Mouse (Mus musculus) right cerebral cortex, adult 2 months (tissue): Measurements from ENCODE around the gene Aar2.
"Not testable (repeated sequence)": the region's sequence is repeated elsewhere in the genome, so short reads cannot be mapped to it uniquely, and the experiment has no call there.

Experiments used
- DNase-seq, 2 experiments: peaks; one replicate each; pipeline ENCODE4 v3.0.0; 2021 to 2022; ENCODE audit warnings: low spot score in 2 of 2

Gene Aar2

GRCm38 (mm10) chr2:156547123-156547891 lies at the start of gene Aar2:
Aar2 (plus strand) TSS chr2:156547584.
- DNase-seq, result peak; percentile 76 to 87

- peak; percentile 70 to 78 for DNase-seq
These were observed 49.5 kb upstream of the Aar2 start for GRCm38 (mm10) chr2:156497915-156498314.

- no peak for DNase-seq
These were observed 46.4 kb upstream of the Aar2 start for GRCm38 (mm10) chr2:156501025-156501424.

- no peak for DNase-seq
These were observed 41.9 kb upstream of the Aar2 start for GRCm38 (mm10) chr2:156505533-156505932.

- DNase-seq, result no peak
These were observed 35.4 kb upstream of the Aar2 start for GRCm38 (mm10) chr2:156512028-156512427.

- no peak for DNase-seq
These were observed 34.8 kb upstream of the Aar2 start for GRCm38 (mm10) chr2:156512561-156512960.

GRCm38 (mm10) chr2:156515102-156515501 lies 32.3 kb upstream of the Aar2 start:
- DNase-seq, result peak in 1 of 2 experiments; percentile 26

- DNase-seq, result peak; percentile 87 to 92
These were observed 31.7 kb upstream of the Aar2 start for GRCm38 (mm10) chr2:156515565-156516185.

- not testable (repeated sequence) for DNase-seq
These were observed 30.7 kb upstream of the Aar2 start for GRCm38 (mm10) chr2:156516678-156517077.

- peak; percentile 57 to 58 for DNase-seq
These were observed 29.1 kb upstream of the Aar2 start for GRCm38 (mm10) chr2:156518306-156518705.

- DNase-seq, result no peak
These were observed 27.8 kb upstream of the Aar2 start for GRCm38 (mm10) chr2:156519584-156519983.

GRCm38 (mm10) chr2:156522994-156523393 lies 24.4 kb upstream of the Aar2 start:
- no peak for DNase-seq

- DNase-seq, result no peak
These were observed 23.3 kb upstream of the Aar2 start for GRCm38 (mm10) chr2:156524078-156524477.

GRCm38 (mm10) chr2:156529726-156530125 lies 17.7 kb upstream of the Aar2 start:
- no peak for DNase-seq

- DNase-seq, result no peak
These were observed 14.2 kb upstream of the Aar2 start for GRCm38 (mm10) chr2:156533160-156533559.

- DNase-seq, result no peak
These were observed 8.4 kb upstream of the Aar2 start for GRCm38 (mm10) chr2:156538817-156539555.

- no peak for DNase-seq
These were observed 6.4 kb upstream of the Aar2 start for GRCm38 (mm10) chr2:156540991-156541390.

- DNase-seq, result no peak
These were observed 5.0 kb upstream of the Aar2 start for GRCm38 (mm10) chr2:156542410-156542809.

GRCm38 (mm10) chr2:156543804-156544203 lies 3.6 kb upstream of the Aar2 start:
- no peak for DNase-seq

- DNase-seq, result no peak
These were observed 5.0 kb downstream of the Aar2 start for GRCm38 (mm10) chr2:156552421-156552820.

GRCm38 (mm10) chr2:156561808-156562207 lies 14.4 kb downstream of the Aar2 start:
- no peak for DNase-seq

GRCm38 (mm10) chr2:156563557-156563956 lies 16.2 kb downstream of the Aar2 start:
- peak in 1 of 2 experiments; percentile 66 for DNase-seq
